Mouse (Mus musculus) neutrophil, adult 59 days (primary cell): ENCODE data around the gene Olfr156. TPM values are rescaled to one million over a fixed set of nuclear protein-coding genes. Genes with fewer than 3 reads are reported as not detected.

Experiments
- total RNA-seq, 2 experiments: library from RNA; stranded (reverse); gene quantifications; 1 replicate in 1 of 2; 2 replicates in 1 of 2; pipeline ENCODE4 v1.2.4; 2023

Gene Olfr156
- total RNA-seq = not detected

GRCm38 (mm10) chr4:43823845-43824337 is at the start of gene Olfr156:
TSS of gene Olfr156 (minus strand) at chr4:43823895.

GRCm38 (mm10) chr4:43851265-43851664 is 27.6 kb upstream of the Olfr156 start, which contains the start of gene Olfr155:
TSS of gene Olfr155 (plus strand) at chr4:43851565.

DNA sequence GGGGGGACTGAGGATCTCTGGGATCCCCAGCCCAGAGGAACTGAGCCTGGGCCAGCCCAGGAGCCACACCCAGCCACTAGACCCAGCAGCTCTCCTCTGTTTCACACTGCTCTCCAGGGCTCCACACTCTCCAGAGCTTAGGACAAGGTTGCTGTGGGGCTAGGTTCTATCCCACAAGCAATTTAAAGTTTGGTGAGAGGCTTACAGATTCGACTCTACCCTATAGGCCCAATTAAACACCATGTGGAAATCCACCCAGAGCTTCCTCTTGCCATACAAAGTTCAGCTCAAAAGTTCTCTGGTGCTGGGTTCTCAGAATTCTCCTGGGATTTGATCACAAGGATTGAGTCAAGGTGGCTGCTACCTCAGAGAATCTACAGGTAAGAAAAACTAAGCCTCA is 16.4 kb upstream of the Olfr156 start, which contains the start of gene Olfr157:
Gene Olfr157, minus strand, starts transcription at position 101 of the 400 bp plus-strand sequence.

GRCm38 (mm10) chr4:43770909-43771308 is 52.8 kb downstream of the Olfr156 start, which contains the start of gene Olfr159:
TSS of gene Olfr159 (minus strand) at chr4:43771009.

Other genes starting within 250 kb of the Olfr156 start
- 10 to 100 TPM; 47.1 to 49.4 TPM for gene Rgp1, start 245.2 kb downstream of the Olfr156 start, total RNA-seq
- gene Gba2, start 245.0 kb downstream of the Olfr156 start, total RNA-seq = 10 to 100 TPM; 28.4 to 32.8 TPM
- not detected for gene Msmp, start 239.4 kb downstream of the Olfr156 start, total RNA-seq
- gene Npr2, start 192.0 kb downstream of the Olfr156 start, total RNA-seq = under 1 TPM; 0.33 to 0.80 TPM
- not detected for gene Spag8, start 170.3 kb downstream of the Olfr156 start, total RNA-seq
- 10 to 100 TPM in 1 of 2 experiments, 1 to 10 TPM in 1; 8.7 to 10.2 TPM for gene Hint2, start 167.4 kb downstream of the Olfr156 start, total RNA-seq
- gene Tmem8b, start 154.9 kb downstream of the Olfr156 start, total RNA-seq = under 1 TPM; 0.60 to 0.66 TPM
- under 1 TPM in 1 of 2 experiments, not detected in 1; 0.11 TPM for gene Fam221b, start 154.8 kb downstream of the Olfr156 start, total RNA-seq
- gene Olfr70, start 123.1 kb downstream of the Olfr156 start, total RNA-seq = not detected
- gene Olfr71, start 113.6 kb downstream of the Olfr156 start, total RNA-seq = not detected
- not detected for gene Hrct1, start 96.7 kb downstream of the Olfr156 start, total RNA-seq
- not detected for gene Spaar, start 93.9 kb downstream of the Olfr156 start, total RNA-seq
- not detected for gene Olfr159, start 52.9 kb downstream of the Olfr156 start, total RNA-seq
- not detected for gene Olfr157, start 16.3 kb upstream of the Olfr156 start, total RNA-seq
- gene Olfr155, start 27.7 kb upstream of the Olfr156 start, total RNA-seq = not detected
- 10 to 100 TPM; 10.7 to 18.1 TPM for gene Reck, start 51.6 kb upstream of the Olfr156 start, total RNA-seq
- gene Glipr2, start 133.5 kb upstream of the Olfr156 start, total RNA-seq = 100 to 1,000 TPM; 159 to 162 TPM
- gene Ccin, start 159.6 kb upstream of the Olfr156 start, total RNA-seq = 1 to 10 TPM; 1.1 to 1.8 TPM
- gene Clta, start 180.6 kb upstream of the Olfr156 start, total RNA-seq = 100 to 1,000 TPM; 164 to 202 TPM